Mouse (Mus musculus) testis, adult 2 months (tissue): ENCODE results near the gene Gm37240.

Experiments
- CTCF ChIP-seq: fragments of 200-500 bp; IDR thresholded peaks from 2 replicates; pipeline ENCODE4 v1.5.1; 2012; ENCODE audit warnings: low read depth, mild to moderate bottlenecking, inconsistent platforms, low read length, moderate library complexity; ENCODE audit not compliant: control insufficient read depth, insufficient read depth, insufficient replicate concordance
- POLR2A ChIP-seq: fragments of 200-500 bp; IDR thresholded peaks from 2 replicates; pipeline ENCODE4 v1.6.1; 2012; ENCODE audit warnings: low read depth, mild to moderate bottlenecking, inconsistent platforms, low read length, moderate library complexity; ENCODE audit not compliant: control insufficient read depth

DNA sequence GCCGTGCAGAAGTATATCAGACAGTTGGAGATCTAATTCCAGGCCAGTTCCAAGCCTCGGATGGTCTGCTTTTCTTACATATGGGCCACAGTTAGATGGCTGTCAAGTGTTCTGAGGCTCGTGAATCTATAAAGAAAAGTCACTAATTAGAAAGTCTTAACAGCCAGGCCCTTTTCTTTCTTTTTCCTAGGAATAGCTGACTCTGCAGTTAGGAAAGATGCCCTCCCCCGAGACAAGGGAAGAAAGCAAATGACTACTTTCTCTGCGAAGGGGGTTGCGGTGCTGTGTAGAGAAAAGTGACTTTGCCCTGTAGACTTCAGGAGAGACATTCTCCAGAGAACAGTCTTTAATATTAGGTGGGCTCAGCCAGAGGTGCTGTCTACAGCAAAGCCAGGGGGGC lies 399.9 kb downstream of the Gm37240 start:
- TF ChIP-seq CTCF (no peak), POLR2A (no peak)
